Mouse (Mus musculus) spleen, postnatal 0 days (tissue): ENCODE results near the gene Phkb. TPM values are rescaled to one million over a fixed set of nuclear protein-coding genes. Genes with fewer than 3 reads are reported as not detected.

ENCODE experiments used
- polyA plus RNA-seq: library from polyadenylated mRNA; unstranded; fragments of >200 nt; fragmentation: Nextera tagmentation; extraction: Ambion mirVana; gene quantifications from 2 replicates; pipeline ENCODE4 v1.2.1, GENCODE M21; 2015

Gene Phkb
- polyA plus RNA-seq = 16.6 and 20.3 TPM in 2 replicates

GRCm38 (mm10) chr8:85840657-85841488 is at the start of gene Phkb, which contains the start of gene Itfg1:
TSS of gene Phkb (plus strand) at chr8:85840959.
TSS of gene Itfg1 (minus strand) at chr8:85840921.

Other genes with a start within 250 kb of the Phkb start
- gene Neto2, start 140.0 kb upstream of the Phkb start, polyA plus RNA-seq = 1.0 and 1.1 TPM in 2 replicates
- gene Itfg1, start within 50 bp of the Phkb start, polyA plus RNA-seq = 22.7 and 25.8 TPM in 2 replicates